Mouse (Mus musculus): ENCODE measurements around the gene Pnkd. TPM values are rescaled to one million over a fixed set of nuclear protein-coding genes. Genes with fewer than 3 reads are reported as not detected.

Gene Pnkd
- total and polyA plus RNA-seq, 3 experiments: 45.5 to 318 (median 154) TPM

- dilution Hi-C loops (cut with MboI; ENCODE audit: extremely low pct_ligation_motif_present, extremely low pct_unique_long_range_greater_than_20kb, low sequenced_read_pairs): no loop called here
- H3K27ac ChIP-seq (ENCODE audit: insufficient read depth, low read depth): no peak overlapping the region
These were observed 45.2 kb downstream of the Pnkd start for GRCm38 (mm10) chr1:74329899-74330431.

GRCm38 (mm10) chr1:74331046-74331681, 46.4 kb downstream of the Pnkd start:
- Histone ChIP-seq H3K9ac (ENCODE audit: insufficient read depth, low read depth) (no peak overlapping the region), H3K9me3 (replicated peaks; ENCODE audit: low read length) (peaks cover 8% of the 10 kb centered on the region), H3K79me2 (replicated peaks; ENCODE audit: control insufficient read depth, extremely low read depth, insufficient read depth, poor library complexity, severe bottlenecking) (peaks cover 36% of the 10 kb centered on the region), H3K4me1 (ENCODE audit: control insufficient read depth in 1 of 2, insufficient read depth in 2 of 2) (peaks cover 9 to 34% of the 10 kb centered on the region in 2 experiments), H3K4me3 (replicated peaks in 1 of 3; ENCODE audit: low read depth in 2 of 3, low read length in 2 of 3, poor library complexity in 1 of 3) (no peak overlapping the region), H3K27me3 (replicated peaks) (no peaks in the 10 kb centered on the region), H3K27ac (ENCODE audit: insufficient read depth, low read depth) (no peak overlapping the region), H3K36me3 (replicated peaks in 1 of 2; ENCODE audit: control insufficient read depth in 1 of 2, insufficient read depth in 1 of 2, low read length in 1 of 2) (peaks cover 8 to 19% of the 10 kb centered on the region in 2 experiments), H3K4me2 (ENCODE audit: insufficient read depth, low read depth, poor library complexity, severe bottlenecking) (no peak overlapping the region)
- no peak for TF ChIP-seq SIN3A (IDR thresholded peaks at IDR 0.05; ENCODE audit: low read length)
- TF ChIP-seq CHD2 (IDR thresholded peaks at IDR 0.05; ENCODE audit: low read length): no peak
- TF ChIP-seq MYC (IDR thresholded peaks at IDR 0.05; ENCODE audit: low read depth, low read length): no peak
- no peak for TF ChIP-seq ZMIZ1 (IDR thresholded peaks at IDR 0.05; ENCODE audit: low read depth, low read length)
- no peak for TF ChIP-seq NRF1 (IDR thresholded peaks at IDR 0.05; ENCODE audit: low read depth, low read length)
- no peak for TF ChIP-seq UBTF (IDR thresholded peaks at IDR 0.05; ENCODE audit: low read depth, low read length)
- TF ChIP-seq MAX (IDR thresholded peaks at IDR 0.05; ENCODE audit: low read length): no peak
- TF ChIP-seq MXI1 (IDR thresholded peaks at IDR 0.05; ENCODE audit: low read depth, low read length): no peak
- in situ Hi-C loops (cut with MboI; ENCODE audit: low pct_ligation_motif_present, low pct_unique_long_range_greater_than_20kb, low sequenced_read_pairs): no loop called here
- dilution Hi-C loops (cut with MboI; ENCODE audit: extremely low pct_ligation_motif_present, extremely low pct_unique_long_range_greater_than_20kb, low sequenced_read_pairs): no loop called here
- DNase-seq (ENCODE audit: extremely low read depth): no peak

More at GRCm38 (mm10) chr1:74329899-74330431, 45.2 kb downstream of the Pnkd start:
- H3K9ac ChIP-seq (ENCODE audit: insufficient read depth, low read depth): no peak overlapping the region
- no peak overlapping the region for H3K4me2 ChIP-seq (ENCODE audit: insufficient read depth, low read depth, poor library complexity, severe bottlenecking)
- no peak overlapping the region for H3K4me3 ChIP-seq (replicated peaks in 1 of 3; ENCODE audit: low read depth in 2 of 3, low read length in 2 of 3, poor library complexity in 1 of 3)
- TF ChIP-seq E2F4 (IDR thresholded peaks at IDR 0.05; ENCODE audit: insufficient replicate concordance, low read depth, low read length): no peak
- no peak for TF ChIP-seq JUN (IDR thresholded peaks at IDR 0.05; ENCODE audit: insufficient read depth, low read depth, low read length)
- no peak for TF ChIP-seq KAT2A (IDR thresholded peaks at IDR 0.05; ENCODE audit: insufficient replicate concordance, low read length)
- no peak for TF ChIP-seq RCOR1 (conservative IDR thresholded peaks at IDR 0.05; ENCODE audit: low read depth, low read length)
- TF ChIP-seq ELF1 (IDR thresholded peaks at IDR 0.05; ENCODE audit: low read depth, low read length): no peak
- TF ChIP-seq TCF12 (IDR thresholded peaks at IDR 0.05; ENCODE audit: low read depth, low read length): no peak
- no peak for TF ChIP-seq JUND (conservative IDR thresholded peaks at IDR 0.05; ENCODE audit: low read depth, low read length)
- peaks cover 8% of the 10 kb centered on the region for H3K9me3 ChIP-seq (replicated peaks; ENCODE audit: low read length)
- H3K27me3 ChIP-seq (replicated peaks): no peaks in the 10 kb centered on the region
- H3K36me3 ChIP-seq (replicated peaks in 1 of 2; ENCODE audit: control insufficient read depth in 1 of 2, insufficient read depth in 1 of 2, low read length in 1 of 2): peaks cover 0 to 7% of the 10 kb centered on the region in 2 experiments
- peaks cover 9 to 25% of the 10 kb centered on the region in 2 experiments for H3K4me1 ChIP-seq (ENCODE audit: control insufficient read depth in 1 of 2, insufficient read depth in 2 of 2)
- H3K79me2 ChIP-seq (replicated peaks; ENCODE audit: control insufficient read depth, extremely low read depth, insufficient read depth, poor library complexity, severe bottlenecking): peaks cover 24% of the 10 kb centered on the region
- in situ Hi-C loops (cut with MboI; ENCODE audit: low pct_ligation_motif_present, low pct_unique_long_range_greater_than_20kb, low sequenced_read_pairs): no loop called here
- no peak for DNase-seq (ENCODE audit: extremely low read depth)
